Mouse (Mus musculus) testis, adult 2 months (tissue): ENCODE measurements around the gene Glud1. TPM values are rescaled to one million over a fixed set of nuclear protein-coding genes. Genes with fewer than 3 reads are reported as not detected.
"Not testable (repeated sequence)": the region's sequence is repeated elsewhere in the genome, so short reads cannot be mapped to it uniquely, and the experiment has no call there.

Experiments
- H3K27ac ChIP-seq: fragments of 200-500 bp; 2 replicates; pipeline ENCODE4 v1.5.1; 2012; ENCODE audit warnings: low read depth, low read length; ENCODE audit not compliant: control insufficient read depth, insufficient read depth
- H3K27me3 ChIP-seq: fragments of 200-500 bp; 2 replicates; pipeline ENCODE4 v1.6.1; 2012; ENCODE audit warnings: mild to moderate bottlenecking, low read length, moderate library complexity; ENCODE audit not compliant: control insufficient read depth, insufficient read depth
- H3K36me3 ChIP-seq: fragments of 200-500 bp; 2 replicates; pipeline ENCODE4 v1.6.1; 2012; ENCODE audit warnings: mild to moderate bottlenecking, low read length; ENCODE audit not compliant: control insufficient read depth, insufficient read depth
- H3K4me1 ChIP-seq: fragments of 200-500 bp; 2 replicates; pipeline ENCODE4 v1.6.1; 2012; ENCODE audit warnings: low read length; ENCODE audit not compliant: control insufficient read depth, insufficient read depth
- H3K4me3 ChIP-seq: fragments of 200-500 bp; 2 replicates; pipeline ENCODE4 v1.5.1; 2012; ENCODE audit warnings: low read depth, mild to moderate bottlenecking, low read length, moderate library complexity, mixed read lengths; ENCODE audit not compliant: control insufficient read depth
- CTCF ChIP-seq: fragments of 200-500 bp; IDR thresholded peaks from 2 replicates; pipeline ENCODE4 v1.5.1; 2012; ENCODE audit warnings: low read depth, mild to moderate bottlenecking, inconsistent platforms, low read length, moderate library complexity; ENCODE audit not compliant: control insufficient read depth, insufficient read depth, insufficient replicate concordance
- POLR2A ChIP-seq: fragments of 200-500 bp; IDR thresholded peaks from 2 replicates; pipeline ENCODE4 v1.6.1; 2012; ENCODE audit warnings: low read depth, mild to moderate bottlenecking, inconsistent platforms, low read length, moderate library complexity; ENCODE audit not compliant: control insufficient read depth
- polyA plus RNA-seq: library from polyadenylated mRNA; depleted of rRNA; stranded (reverse); fragments of >200 nt; gene quantifications from 2 replicates; pipeline ENCODE4 v1.2.3, GENCODE M21; 2012

The Glud1 gene
- polyA plus RNA-seq, 1 experiment = 7.1 TPM

DNA sequence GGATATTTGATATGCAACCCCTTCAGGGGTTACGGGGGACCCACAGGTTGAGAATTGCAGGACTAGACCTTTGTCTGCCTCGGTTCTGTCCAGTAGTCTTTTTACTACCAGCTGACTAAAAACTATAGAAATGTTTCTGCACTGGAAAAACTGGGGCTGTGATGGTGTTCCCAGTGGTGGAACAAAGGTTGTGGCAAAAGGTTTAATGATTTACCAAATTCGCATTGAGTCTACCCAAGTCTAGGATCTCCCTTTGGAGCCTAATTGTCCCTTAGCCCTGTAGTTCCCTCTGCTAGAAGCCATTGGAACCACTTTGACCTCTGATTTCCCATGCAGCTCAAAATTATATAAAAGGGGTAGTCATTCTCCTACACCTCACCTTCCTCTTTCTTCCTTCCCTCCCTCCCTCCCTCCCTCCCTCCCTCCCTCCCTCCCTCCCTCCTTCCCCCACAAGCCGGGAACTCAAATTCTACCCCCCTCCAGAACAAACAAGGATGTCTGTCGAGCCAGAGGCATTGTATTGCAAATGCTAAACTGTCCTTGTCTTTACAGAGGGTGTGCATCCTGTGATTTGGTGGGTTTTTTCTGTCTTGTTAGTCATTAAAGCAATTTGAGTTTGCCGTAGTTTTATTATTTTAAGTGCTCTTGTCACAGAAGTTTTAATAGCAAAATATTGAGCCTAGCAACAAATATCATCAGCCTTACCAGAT is 2.0 kb downstream of the Glud1 start:
- Histone ChIP-seq H3K4me1 (no peaks in the 10 kb centered on the region; the same call in 1 of the 2 replicates), H3K36me3 (no peaks in the 10 kb centered on the region), H3K27me3 (no peaks in the 10 kb centered on the region), H3K27ac (no peak overlapping the region), H3K4me3 (no peak overlapping the region)
- TF ChIP-seq CTCF = no peak
- no peak for TF ChIP-seq POLR2A

DNA sequence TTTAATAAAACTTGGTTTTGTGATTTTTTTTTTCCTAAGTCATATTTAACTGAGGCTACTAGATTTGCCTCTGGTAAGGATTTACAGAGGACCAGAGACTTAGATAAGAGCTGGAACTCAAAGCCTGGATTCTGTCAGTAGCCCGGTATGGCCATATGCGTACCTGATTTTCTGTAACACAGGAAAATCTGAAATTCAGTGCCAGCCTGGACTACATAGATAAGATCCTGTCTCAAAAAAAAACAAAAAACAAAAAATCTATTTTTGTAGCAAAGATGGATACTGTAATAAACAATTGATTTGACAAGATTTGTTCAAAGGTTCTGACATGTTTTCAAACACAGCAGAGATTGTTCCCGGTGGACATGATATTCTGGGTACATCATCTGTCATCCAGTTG is 3.1 kb downstream of the Glud1 start:
- Histone ChIP-seq H3K4me3 (no peak overlapping the region), H3K4me1 (no peaks in the 10 kb centered on the region; the same call in 1 of the 2 replicates), H3K36me3 (no peaks in the 10 kb centered on the region), H3K27me3 (no peaks in the 10 kb centered on the region), H3K27ac (no peak overlapping the region)
- TF ChIP-seq POLR2A (no peak), CTCF (no peak)

DNA sequence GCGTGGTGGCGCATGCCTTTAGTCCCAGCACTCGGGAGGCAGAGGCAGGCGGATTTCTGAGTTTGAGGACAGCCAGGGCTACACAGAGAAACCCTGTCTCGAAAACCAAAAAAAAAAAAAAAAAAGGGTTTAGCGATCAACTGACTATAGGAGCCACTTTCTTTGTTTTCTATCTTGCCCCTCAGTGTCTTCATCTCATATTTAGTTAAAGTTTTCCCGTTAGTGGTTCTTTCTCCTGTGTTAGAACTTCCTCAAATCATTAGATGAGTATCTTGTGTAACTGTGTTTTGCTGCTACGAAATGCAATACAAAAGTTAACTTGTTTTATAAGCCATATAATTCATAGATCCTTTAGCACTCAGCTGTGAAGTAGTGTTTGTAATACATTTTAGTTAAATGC is 3.9 kb downstream of the Glud1 start:
- H3K4me1 ChIP-seq, H3K4me3 ChIP-seq, H3K27ac ChIP-seq, H3K36me3 ChIP-seq, H3K27me3 ChIP-seq: not testable (repeated sequence)

DNA sequence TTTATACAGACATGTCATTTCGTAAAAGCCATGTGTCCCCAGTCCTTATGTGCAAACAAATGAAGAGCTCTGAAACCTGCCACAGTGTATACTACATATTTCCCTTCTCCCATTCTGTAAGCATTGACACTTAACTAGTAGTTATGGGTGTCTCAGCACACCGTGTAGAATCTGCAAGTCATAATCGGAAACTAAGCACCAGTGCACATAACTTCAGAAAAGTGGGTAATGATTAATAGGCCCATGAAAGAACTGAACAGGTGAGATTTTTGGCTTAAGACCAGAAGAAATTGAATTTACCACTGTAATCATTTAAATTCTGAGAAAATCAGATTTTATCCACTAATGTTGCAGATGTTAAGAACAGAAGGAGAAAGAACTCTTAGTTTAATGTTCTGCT is 4.3 kb downstream of the Glud1 start:
- no peak for TF ChIP-seq CTCF
- no peak for TF ChIP-seq POLR2A
- H3K27me3 ChIP-seq = no peaks in the 10 kb centered on the region
- no peaks in the 10 kb centered on the region for H3K36me3 ChIP-seq
- H3K4me1 ChIP-seq = no peaks in the 10 kb centered on the region; the same call in 1 of the 2 replicates
- H3K4me3 ChIP-seq = no peak overlapping the region
- no peak overlapping the region for H3K27ac ChIP-seq

DNA sequence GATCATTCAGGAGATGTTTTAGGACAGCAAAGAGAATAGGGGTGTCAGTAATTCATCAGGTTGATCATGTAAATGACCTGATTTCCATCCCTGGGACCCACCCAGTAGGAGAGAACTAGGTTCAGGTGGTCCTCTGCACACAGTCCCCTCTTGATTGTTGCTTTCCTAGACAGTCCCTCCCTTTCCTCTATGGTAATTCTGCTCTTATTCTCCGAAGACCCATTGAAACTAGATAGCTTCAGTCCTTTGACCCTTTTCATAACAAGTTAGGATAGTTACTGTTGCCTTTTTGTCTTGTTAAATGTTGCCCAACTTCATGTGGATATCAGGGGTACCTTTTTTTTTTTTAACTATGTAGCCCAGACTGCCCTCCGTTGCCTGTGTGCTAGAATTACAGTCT is 5.8 kb downstream of the Glud1 start:
- no peaks in the 10 kb centered on the region; the same call in 1 of the 2 replicates for H3K4me1 ChIP-seq
- H3K27me3 ChIP-seq = no peaks in the 10 kb centered on the region
- H3K36me3 ChIP-seq = no peaks in the 10 kb centered on the region
- no peak overlapping the region for H3K4me3 ChIP-seq
- TF ChIP-seq POLR2A = no peak
- TF ChIP-seq CTCF = no peak
- no peak overlapping the region for H3K27ac ChIP-seq

DNA sequence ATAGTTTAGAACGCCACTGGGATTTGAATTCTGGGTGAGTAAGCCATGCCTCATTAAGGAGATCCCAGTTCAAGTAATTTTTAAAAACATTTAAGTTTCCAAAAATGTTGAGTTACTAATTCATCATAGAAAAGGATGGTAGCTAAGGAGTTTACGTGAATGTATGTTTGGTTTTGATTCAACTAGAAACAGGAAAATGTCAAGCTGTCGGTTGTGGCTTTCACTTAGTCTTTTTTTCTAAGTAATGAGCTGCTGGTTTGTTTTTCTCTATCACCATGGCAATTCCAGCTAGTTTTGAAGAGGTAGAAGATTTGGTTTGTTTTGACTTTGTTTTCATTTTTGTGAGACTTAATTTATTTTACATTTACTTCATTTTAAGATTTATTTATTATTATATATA is 6.9 kb downstream of the Glud1 start:
- Histone ChIP-seq H3K4me1 (no peaks in the 10 kb centered on the region), H3K36me3 (no peaks in the 10 kb centered on the region)

DNA sequence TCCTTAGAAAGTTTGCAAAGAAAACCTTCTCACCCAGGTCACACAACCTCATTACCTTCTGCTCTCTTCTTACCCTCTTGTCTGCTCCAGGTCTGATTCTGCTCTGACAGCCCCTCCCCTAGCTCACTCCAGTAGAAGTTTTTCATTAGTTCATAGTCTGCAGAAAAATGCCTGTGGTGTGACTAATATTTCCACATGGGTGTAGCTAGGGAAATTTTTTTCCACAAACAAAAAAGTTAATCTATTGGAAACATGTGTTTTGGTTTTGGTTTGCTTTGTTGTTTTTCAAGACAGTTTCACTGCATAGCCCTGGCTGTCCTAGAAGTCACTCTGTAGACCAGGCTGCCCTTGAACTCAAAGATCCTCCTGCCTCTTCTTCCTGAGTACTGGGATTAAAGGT is 7.6 kb downstream of the Glud1 start:
- no peaks in the 10 kb centered on the region for H3K36me3 ChIP-seq
- H3K27me3 ChIP-seq = no peaks in the 10 kb centered on the region
- H3K4me1 ChIP-seq = no peaks in the 10 kb centered on the region
- no peak overlapping the region for H3K27ac ChIP-seq
- no peak for TF ChIP-seq CTCF
- H3K4me3 ChIP-seq = no peak overlapping the region

More for the DNA sequence above, 6.9 kb downstream of the Glud1 start:
- H3K4me3 ChIP-seq = no peak overlapping the region
- H3K27ac ChIP-seq = no peak overlapping the region
- TF ChIP-seq POLR2A (no peak), CTCF (no peak)
- no peaks in the 10 kb centered on the region for H3K27me3 ChIP-seq

DNA sequence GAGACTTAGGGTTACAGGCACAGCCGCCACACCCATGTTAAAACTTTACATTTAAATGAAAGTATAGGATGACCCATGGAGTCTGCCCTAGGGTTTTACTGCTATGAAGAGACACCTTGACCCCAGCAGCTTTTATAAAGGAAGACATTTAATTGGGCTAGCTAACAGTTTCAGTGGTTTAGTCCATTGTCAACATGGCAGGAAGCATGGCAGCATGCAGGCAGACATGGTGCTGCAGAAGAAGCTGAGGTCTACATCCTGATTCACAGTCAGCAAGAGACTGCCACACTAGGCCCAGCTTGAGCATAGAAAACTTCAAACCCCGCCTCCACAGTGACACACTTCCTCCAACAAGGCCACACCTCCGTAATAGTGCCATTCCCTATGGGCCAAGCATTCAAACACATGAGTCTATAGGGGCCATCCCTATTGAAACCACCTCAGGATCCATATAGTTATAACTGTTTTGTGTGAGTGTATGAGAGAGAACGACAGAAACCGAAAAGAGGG is 13.1 kb downstream of the Glud1 start:
- no peak for TF ChIP-seq POLR2A
- TF ChIP-seq CTCF = no peak
- Histone ChIP-seq H3K36me3 (no peaks in the 10 kb centered on the region), H3K4me3 (no peak overlapping the region), H3K27ac (no peak overlapping the region), H3K27me3 (no peaks in the 10 kb centered on the region), H3K4me1 (no peaks in the 10 kb centered on the region)
